Mouse (Mus musculus) bone marrow macrophage, adult 2 months (primary cell): ENCODE results near the gene Gm20388. TPM values are rescaled to one million over a fixed set of nuclear protein-coding genes. Genes with fewer than 3 reads are reported as not detected.

Experiments
- H3K27ac ChIP-seq: 2 replicates; pipeline ENCODE4 v1.5.1; 2012; ENCODE audit warnings: low read depth, low read length; ENCODE audit not compliant: insufficient read depth
- H3K4me1 ChIP-seq: 2 replicates; pipeline ENCODE4 v1.6.1; 2012; ENCODE audit warnings: low read length; ENCODE audit not compliant: control insufficient read depth, insufficient read depth
- H3K4me3 ChIP-seq: 2 replicates; pipeline ENCODE4 v1.5.1; 2012; ENCODE audit warnings: mild to moderate bottlenecking, low read length, moderate library complexity; ENCODE audit not compliant: insufficient read depth
- CTCF ChIP-seq: IDR thresholded peaks from 2 replicates; pipeline ENCODE4 v1.5.1; 2012; ENCODE audit warnings: low read depth, mild to moderate bottlenecking, low read length, moderate library complexity
- POLR2A ChIP-seq: IDR thresholded peaks from 2 replicates; pipeline ENCODE4 v1.6.1; 2012; ENCODE audit warnings: mild to moderate bottlenecking, low read depth, low read length, borderline replicate concordance
- polyA plus RNA-seq: library from polyadenylated mRNA; stranded (reverse); fragments of >200 nt; gene quantifications from 2 replicates; pipeline ENCODE4 v1.2.4, GENCODE M21; 2012; ENCODE audit not compliant: missing spikeins, insufficient read depth, insufficient read length

Gene Gm20388
- polyA plus RNA-seq, 1 experiment = 32.7 TPM

DNA sequence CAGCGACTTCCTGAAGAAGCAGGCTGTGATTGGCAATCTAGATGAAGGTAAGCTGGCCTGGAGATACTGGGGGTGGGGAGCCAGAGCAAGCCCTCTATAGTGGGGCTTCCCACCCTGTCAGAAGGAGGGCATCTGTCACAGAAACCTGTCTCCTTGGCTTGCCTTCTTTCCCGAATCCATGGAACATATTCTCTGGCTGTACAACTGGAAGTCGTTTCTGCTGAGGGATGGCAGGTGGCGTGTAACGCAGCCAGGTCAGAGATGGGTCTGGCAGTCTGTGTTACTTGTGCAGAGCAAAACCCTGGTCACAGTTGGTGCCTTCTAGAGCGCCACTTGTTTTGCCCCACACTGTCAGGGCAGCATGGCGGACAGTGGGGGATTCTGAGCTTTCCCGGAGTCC is 249.7 kb downstream of the Gm20388 start:
- no peak overlapping the region for H3K27ac ChIP-seq
- H3K4me1 ChIP-seq = peaks cover 23% of the 10 kb centered on the region
- H3K4me3 ChIP-seq = no peak overlapping the region
- TF ChIP-seq POLR2A = no peak
- TF ChIP-seq CTCF = no peak

DNA sequence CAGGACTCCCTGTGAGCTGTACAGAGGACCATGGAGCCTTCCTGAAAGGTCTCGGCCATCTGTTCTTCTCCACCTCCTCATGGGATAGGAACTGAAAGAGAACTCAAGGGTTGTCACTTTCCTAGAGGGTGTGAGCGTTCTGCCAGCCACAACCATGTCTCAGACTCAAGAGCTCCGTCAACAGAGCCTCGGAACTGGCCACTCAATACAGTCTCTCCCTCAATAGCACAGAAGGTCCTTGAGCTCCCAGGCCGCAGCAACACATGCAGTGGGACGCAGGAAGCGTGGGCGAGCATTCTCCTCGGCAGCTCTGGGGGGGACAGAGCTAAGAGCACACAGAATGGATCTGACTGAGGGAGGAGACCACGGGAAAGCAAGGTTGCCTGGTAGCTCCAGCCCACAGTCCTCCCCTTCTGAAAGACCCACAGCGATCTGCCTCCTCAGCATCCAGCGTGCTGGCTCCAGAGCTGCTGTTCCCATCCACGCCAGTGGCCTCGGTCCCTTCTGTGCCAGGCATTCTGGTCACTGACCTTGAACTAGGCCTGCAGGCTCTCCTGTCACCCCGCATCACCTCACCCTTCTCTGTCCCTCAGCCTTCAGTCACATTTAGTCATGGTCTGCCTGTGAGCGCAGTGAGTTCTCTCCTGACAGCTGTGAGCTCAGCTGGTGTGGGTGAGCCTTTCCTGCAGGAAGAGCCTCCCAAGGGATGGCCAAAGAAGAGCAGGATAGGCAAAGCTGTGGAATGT is 251.2 kb downstream of the Gm20388 start:
- TF ChIP-seq CTCF (no peak), POLR2A (no peak)
- H3K4me3 ChIP-seq = no peak overlapping the region

DNA sequence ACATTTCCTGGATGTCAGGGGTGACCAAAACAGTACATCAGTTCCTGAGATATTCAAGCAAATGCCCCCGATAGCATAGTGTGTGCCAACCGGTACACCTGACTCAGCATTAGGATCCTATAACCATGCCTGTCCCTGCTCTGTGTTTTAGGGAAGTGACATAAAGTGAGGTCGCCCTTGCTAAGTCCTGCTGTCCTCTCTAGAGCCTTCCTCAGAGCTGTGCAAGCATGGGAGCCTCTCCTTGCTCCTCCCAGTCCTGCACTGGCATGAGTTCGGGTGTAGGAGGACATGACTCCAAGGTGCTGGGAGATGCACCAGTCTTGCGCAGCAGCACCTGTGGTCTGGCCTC is 251.7 kb downstream of the Gm20388 start:
- no peak for TF ChIP-seq CTCF
- TF ChIP-seq POLR2A = no peak
- Histone ChIP-seq H3K4me1 (peaks cover 14% of the 10 kb centered on the region), H3K4me3 (no peak overlapping the region), H3K27ac (no peak overlapping the region)

More for the DNA sequence above, 251.2 kb downstream of the Gm20388 start:
- peaks cover 14% of the 10 kb centered on the region for H3K4me1 ChIP-seq
- H3K27ac ChIP-seq = no peak overlapping the region

- no peak overlapping the region for H3K4me3 ChIP-seq
- H3K4me1 ChIP-seq = peaks cover 14% of the 10 kb centered on the region
- H3K27ac ChIP-seq = no peak overlapping the region
- TF ChIP-seq CTCF = no peak
- TF ChIP-seq POLR2A = no peak
Measured at GRCm38 (mm10) chr8:120163376-120163775, 252.7 kb downstream of the Gm20388 start.

DNA sequence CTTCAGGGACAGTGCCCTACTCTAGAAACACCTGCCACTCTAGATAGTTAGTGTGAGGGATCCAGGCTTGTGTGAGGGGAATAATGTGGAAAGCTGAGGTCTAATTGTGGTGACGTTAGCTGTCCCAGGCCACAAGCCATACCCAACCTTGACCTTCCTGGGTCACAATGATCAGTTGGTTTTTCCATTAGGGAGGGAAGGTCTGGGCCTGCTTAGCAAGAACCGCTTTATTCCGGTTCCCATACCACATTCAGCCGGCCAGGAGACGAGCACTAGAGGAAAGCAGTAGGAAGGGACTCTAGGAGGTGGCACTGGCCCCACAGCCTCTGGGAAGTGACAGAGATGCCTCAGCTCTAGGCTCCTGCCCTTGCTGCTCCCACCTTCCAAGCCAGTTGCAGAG is 253.4 kb downstream of the Gm20388 start:
- peaks cover 14% of the 10 kb centered on the region for H3K4me1 ChIP-seq
- H3K27ac ChIP-seq = no peak overlapping the region
- H3K4me3 ChIP-seq = no peak overlapping the region
- TF ChIP-seq CTCF (no peak), POLR2A (no peak)

DNA sequence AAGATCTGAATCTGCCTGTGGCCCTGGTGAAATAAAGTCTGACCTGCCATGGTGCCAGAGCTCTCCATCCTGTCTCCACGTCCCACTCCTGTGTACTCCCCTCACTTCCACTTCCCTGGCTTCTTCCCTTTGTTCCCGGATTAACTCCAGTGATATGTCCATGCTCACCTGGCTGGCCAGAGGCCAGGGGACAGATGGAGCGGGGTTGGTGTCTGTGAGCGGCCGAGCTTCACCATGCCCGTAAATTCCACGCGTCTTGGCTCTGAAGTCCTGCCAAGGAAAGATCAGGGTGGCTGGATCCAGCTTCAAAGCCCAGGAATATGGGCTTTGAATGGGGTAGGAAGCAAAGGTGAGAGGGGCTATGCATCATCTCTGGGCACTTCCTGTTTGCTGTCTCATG is 256.5 kb downstream of the Gm20388 start:
- TF ChIP-seq CTCF = no peak
- no peak for TF ChIP-seq POLR2A
- H3K4me1 ChIP-seq = peaks cover 9% of the 10 kb centered on the region
- H3K27ac ChIP-seq = no peak overlapping the region
- no peak overlapping the region for H3K4me3 ChIP-seq

GRCm38 (mm10) chr8:120167821-120168220 is 257.2 kb downstream of the Gm20388 start:
- Histone ChIP-seq H3K4me3 (no peak overlapping the region), H3K4me1 (peaks cover 3% of the 10 kb centered on the region), H3K27ac (no peak overlapping the region)
- TF ChIP-seq CTCF (no peak), POLR2A (no peak)

DNA sequence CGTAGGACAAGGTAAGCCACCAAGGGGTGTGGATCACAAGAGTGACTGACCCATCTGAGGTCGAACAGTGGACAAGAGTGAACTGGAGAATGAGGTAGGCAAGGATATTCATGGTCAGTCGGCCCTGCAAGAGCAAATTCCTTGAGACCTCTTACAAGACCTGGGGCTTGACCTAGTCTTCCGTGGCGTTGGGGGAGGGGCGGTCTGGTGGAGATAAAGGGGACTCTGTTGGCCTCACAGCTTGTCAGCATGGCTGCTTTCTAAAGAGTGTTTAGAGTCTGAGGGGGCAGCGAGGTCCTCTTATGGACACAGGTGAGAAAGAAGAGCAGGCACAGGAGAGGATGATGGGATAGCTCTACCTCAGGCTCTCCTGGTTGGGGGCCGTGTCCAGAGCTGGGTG is 258.5 kb downstream of the Gm20388 start:
- Histone ChIP-seq H3K4me3 (no peak overlapping the region), H3K27ac (no peak overlapping the region), H3K4me1 (no peaks in the 10 kb centered on the region)
- no peak for TF ChIP-seq CTCF
- no peak for TF ChIP-seq POLR2A

DNA sequence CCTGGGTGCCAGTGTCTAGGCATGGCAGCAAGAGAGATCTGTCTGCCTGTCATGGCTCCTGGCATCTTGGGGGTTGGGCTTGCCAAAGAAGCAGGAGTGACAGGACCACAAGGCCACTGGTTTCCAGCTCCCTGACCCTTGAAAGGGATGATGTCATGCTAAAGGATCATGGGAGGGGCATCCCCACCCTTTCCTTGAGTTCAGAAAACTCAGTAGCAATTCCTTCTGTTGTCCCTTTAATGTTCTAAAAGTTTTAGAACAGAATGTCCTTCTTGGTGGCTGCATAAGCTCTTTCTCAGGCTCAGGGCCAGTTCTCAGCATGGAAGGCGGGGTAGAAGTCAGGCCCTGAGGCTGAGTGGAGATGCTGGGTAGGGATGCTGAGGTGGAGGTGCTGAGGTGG is 262.6 kb downstream of the Gm20388 start:
- H3K27ac ChIP-seq = no peak overlapping the region
- TF ChIP-seq CTCF = no peak
- no peak for TF ChIP-seq POLR2A
- no peak overlapping the region for H3K4me3 ChIP-seq
- H3K4me1 ChIP-seq = peaks cover 6% of the 10 kb centered on the region

DNA sequence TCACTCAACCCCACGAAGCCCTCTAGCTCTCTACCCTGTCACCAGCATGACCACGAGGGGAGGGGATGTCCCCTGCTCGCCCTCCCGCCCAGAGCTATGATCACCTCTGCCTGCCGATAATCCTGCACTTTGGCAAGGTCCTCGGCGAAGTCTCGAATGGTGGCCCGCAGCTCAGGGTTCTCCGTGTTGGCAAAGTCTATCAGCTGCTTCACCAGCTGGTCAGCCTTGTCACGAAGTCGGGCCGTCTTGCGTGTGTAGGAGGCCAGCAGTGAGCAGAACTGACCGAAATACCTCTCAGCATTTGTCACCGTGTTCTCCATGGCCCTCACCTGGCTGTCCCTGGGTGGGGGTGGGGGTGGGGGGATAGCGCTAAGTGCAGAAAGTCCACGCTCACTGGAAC is 264.0 kb downstream of the Gm20388 start:
- Histone ChIP-seq H3K4me3 (no peak overlapping the region), H3K4me1 (peaks cover 6% of the 10 kb centered on the region), H3K27ac (no peak overlapping the region)
- TF ChIP-seq CTCF (no peak), POLR2A (no peak)

- TF ChIP-seq POLR2A (no peak), CTCF (no peak)
- H3K4me3 ChIP-seq = no peak overlapping the region
- H3K4me1 ChIP-seq = peaks cover 6% of the 10 kb centered on the region
- no peak overlapping the region for H3K27ac ChIP-seq
Measured at GRCm38 (mm10) chr8:120176605-120177004, 266.0 kb downstream of the Gm20388 start.
